Mouse (Mus musculus): ENCODE data around the gene Otof.

DNA sequence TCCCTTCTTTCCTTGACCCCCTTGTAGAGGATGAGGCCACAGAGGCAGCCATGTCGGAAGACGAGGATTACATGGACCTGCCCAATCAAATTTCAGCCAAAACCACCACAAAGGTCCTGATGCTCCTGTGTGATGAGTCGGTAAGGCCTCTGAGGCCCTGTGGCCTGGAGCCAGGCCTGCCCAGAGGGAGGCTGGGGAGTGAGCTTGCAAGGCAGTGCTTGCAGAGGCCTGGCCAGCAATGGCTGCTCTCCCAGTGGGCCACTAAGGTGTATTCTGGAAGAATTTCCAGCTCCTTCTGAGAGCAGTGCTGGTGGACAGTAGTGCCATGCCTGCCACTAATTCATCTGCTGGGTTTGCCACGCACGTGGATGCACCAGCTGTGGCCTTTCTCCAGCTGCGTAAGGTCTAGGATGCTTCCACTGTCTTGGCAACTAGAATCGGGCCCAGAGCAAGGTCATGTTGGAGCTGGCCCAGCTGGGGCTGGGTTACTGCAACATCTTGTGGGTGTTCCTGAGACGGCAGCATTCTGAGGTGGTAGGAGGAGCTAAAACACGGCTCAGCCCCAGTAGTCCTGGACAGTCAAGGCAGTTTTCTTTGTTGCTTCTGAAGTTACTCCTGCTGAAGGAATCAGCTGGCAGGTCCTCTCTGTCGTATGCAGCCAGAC lies 103.2 kb downstream of the Otof start:
- TF ChIP-seq POLR2A (IDR thresholded peaks at IDR 0.05; ENCODE audit: borderline replicate concordance, low read depth, low read length) (no peak), CTCF (IDR thresholded peaks at IDR 0.05; ENCODE audit: low read depth, low read length) (no peak)

All from bone marrow macrophage, adult 2 months (primary cell).